Mouse (Mus musculus) limb, embryonic 13.5 days (tissue): ENCODE measurements around the gene Hydin. TPM values are rescaled to one million over a fixed set of nuclear protein-coding genes. Genes with fewer than 3 reads are reported as not detected.

ENCODE experiments used
- ATAC-seq: fragments of 200-750 bp; cut with Nextera tagmentation; 2 replicates; pipeline ENCODE4 v1.8.0; 2017; ENCODE audit warnings: low read depth, moderate number of reproducible peaks, moderate TSS enrichment; ENCODE audit not compliant: low FRiP score
- H3K27ac ChIP-seq: fragments of 300-500 bp; sonication (generic); 2 replicates; pipeline ENCODE4 v1.5.1; 2015; ENCODE audit warnings: inconsistent platforms, mild to moderate bottlenecking, moderate library complexity
- H3K27me3 ChIP-seq: fragments of 300-500 bp; sonication (generic); 2 replicates; pipeline ENCODE4 v1.6.1; 2015; ENCODE audit warnings: mild to moderate bottlenecking, inconsistent platforms
- H3K36me3 ChIP-seq: fragments of 300-500 bp; sonication (generic); 2 replicates; pipeline ENCODE4 v1.6.1; 2015; ENCODE audit warnings: inconsistent platforms, mild to moderate bottlenecking, moderate library complexity
- H3K4me1 ChIP-seq: fragments of 300-500 bp; sonication (generic); 2 replicates; pipeline ENCODE4 v1.6.1; 2015; ENCODE audit warnings: inconsistent platforms
- H3K4me2 ChIP-seq: fragments of 300-500 bp; sonication (generic); replicated peaks from 2 replicates; pipeline ENCODE4 v1.6.1; 2015; ENCODE audit warnings: inconsistent platforms, mild to moderate bottlenecking, moderate library complexity
- H3K4me3 ChIP-seq: fragments of 300-500 bp; sonication (generic); 2 replicates; pipeline ENCODE4 v1.5.1; 2015; ENCODE audit warnings: moderate library complexity, mild to moderate bottlenecking, inconsistent platforms
- H3K9ac ChIP-seq: fragments of 300-500 bp; sonication (generic); 2 replicates; pipeline ENCODE4 v1.6.1; 2015; ENCODE audit warnings: mild to moderate bottlenecking, inconsistent platforms
- H3K9me3 ChIP-seq: fragments of 300-500 bp; sonication (generic); 2 replicates; pipeline ENCODE4 v1.6.1; 2016; ENCODE audit warnings: inconsistent platforms
- WGBS: fragments of 180-500 bp; shearing (Covaris S2); methylation state at CpG from one replicate; pipeline ENCODE4 v1.1.7; 2015; 5-methylcytosine and 5-hydroxymethylcytosine counted together
- polyA plus RNA-seq: library from polyadenylated mRNA; unstranded; fragments of >200 nt; fragmentation: Nextera tagmentation; extraction: Ambion mirVana; gene quantifications from 2 replicates; pipeline ENCODE4 v1.2.1, GENCODE M21; 2015

The Hydin gene
- polyA plus RNA-seq, 1 experiment from 2014 or later = 0.28 TPM

DNA sequence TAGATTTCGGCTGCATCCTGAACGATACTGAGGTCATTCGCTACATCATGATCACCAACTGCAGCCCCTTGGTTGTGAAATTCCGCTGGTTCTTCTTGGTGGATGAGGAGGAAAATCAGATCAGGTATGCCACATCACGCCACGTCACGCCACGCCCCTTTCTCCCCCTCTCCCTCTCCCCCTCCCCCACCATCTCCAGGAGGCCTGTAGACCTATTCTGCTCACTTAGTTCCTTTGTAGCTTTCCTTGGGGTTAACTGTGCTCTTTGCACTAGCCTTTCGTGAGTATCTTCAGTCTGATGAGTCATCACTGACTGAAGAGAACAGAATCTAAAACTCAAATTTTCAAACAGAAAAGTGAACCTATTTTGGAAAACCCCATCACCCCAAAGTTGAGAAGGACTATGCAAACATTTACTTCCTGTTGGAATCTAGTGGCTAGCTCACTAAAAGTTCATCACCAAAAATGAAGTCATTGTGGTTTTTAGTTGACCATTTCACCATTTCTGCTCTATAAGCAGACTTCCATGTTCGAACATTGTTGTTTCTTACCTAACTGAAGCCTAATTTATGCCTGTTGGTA, 195.9 kb downstream of the Hydin start:
- WGBS = 92% methylated on average over 10 of the region's 10 CpGs

DNA sequence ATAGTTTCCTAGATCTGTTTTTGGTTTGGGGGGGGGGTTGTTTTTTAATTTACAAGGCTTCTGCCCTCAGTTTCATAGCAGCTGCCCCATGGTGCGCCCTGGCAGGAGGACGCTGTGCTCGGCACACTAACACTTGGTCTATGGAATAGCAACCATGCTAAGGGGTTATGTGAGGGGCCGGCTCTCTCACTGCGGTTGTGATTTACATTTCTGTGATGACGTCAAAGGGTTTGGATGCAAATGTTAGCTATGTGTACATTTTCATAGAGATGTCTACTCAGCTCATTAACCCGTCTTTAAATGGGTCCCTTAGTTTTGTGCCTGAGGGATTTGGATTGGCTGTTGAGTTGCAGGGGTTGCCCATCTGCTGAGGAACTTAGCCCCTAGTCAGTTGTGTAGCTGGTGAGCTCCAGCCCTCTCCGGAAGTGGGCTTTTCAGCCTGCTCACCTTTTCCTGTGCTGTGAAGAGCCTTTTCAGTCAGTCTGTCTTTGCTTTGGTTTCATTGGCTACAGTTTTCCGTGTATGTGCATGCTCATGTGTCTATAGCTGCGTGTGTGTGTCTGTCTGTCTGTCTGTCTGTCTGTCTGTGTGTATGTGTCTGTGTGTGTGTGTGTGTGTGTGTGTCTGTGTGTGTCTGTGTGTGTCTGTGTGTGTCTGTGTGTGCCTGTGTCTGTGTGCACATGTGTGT, 197.1 kb downstream of the Hydin start:
- no peak for ATAC-seq

More for the DNA sequence above, 195.9 kb downstream of the Hydin start:
- no peak overlapping the region for H3K4me3 ChIP-seq
- ATAC-seq = no peak
- H3K9me3 ChIP-seq = no peaks in the 10 kb centered on the region
- no peaks in the 10 kb centered on the region for H3K27me3 ChIP-seq
- no peak overlapping the region for H3K27ac ChIP-seq
- no peaks in the 10 kb centered on the region for H3K4me1 ChIP-seq
- H3K36me3 ChIP-seq = no peaks in the 10 kb centered on the region
- no peak overlapping the region for H3K9ac ChIP-seq
- no peak overlapping the region for H3K4me2 ChIP-seq

DNA sequence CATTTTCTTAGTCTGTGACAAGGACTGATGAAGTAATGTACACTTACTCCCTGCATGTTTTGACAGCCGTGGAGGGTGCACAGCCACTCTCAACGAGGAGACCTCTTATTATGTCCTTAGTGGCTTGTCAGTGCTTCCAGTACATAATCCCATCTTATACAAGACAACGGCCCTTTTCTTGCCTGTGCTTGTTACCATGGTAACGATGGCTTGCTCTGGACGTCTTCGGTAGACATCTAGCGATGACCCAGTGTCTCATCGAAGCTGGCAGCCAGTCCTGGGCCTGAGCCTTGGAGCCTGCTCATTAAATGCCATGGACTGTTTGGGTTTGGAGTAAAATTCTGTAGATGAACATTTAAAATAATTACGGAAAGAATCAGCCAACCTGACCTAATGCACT, 198.8 kb downstream of the Hydin start:
- no peaks in the 10 kb centered on the region for H3K4me1 ChIP-seq
- no peak overlapping the region for H3K27ac ChIP-seq
- H3K4me3 ChIP-seq = no peak overlapping the region
- no peaks in the 10 kb centered on the region for H3K36me3 ChIP-seq
- H3K27me3 ChIP-seq = no peaks in the 10 kb centered on the region
- no peak overlapping the region for H3K4me2 ChIP-seq
- WGBS = 90% methylated on average over 9 of the region's 9 CpGs
- no peak for ATAC-seq
- no peaks in the 10 kb centered on the region for H3K9me3 ChIP-seq
- H3K9ac ChIP-seq = no peak overlapping the region

More for the DNA sequence above, 197.1 kb downstream of the Hydin start:
- Histone ChIP-seq H3K27me3 (no peaks in the 10 kb centered on the region), H3K4me1 (no peaks in the 10 kb centered on the region), H3K36me3 (no peaks in the 10 kb centered on the region), H3K9me3 (no peaks in the 10 kb centered on the region), H3K4me3 (no peak overlapping the region), H3K27ac (no peak overlapping the region), H3K9ac (no peak overlapping the region), H3K4me2 (no peak overlapping the region)
- 74% methylated on average over 10 of the region's 10 CpGs for WGBS

DNA sequence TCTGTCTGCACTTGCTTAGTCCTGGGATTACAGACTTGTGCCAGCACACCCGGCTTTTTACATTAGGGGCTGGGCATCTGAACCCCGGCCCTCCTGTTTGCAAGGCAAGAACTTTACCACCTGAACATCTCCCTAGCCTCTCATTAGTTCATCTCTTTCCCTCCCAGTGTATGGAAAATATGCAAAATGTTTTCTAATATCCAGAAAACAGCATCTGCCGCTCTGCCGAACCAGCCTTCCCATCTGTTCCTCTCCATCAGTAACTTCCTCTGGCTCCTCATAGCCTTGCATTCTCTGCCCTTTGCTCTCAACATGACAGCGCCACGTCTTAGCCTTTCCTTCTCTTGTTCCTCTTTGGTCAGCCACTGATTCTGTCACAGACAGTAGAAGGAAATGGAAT, 210.5 kb downstream of the Hydin start:
- 74% methylated on average over 6 of the region's 6 CpGs for WGBS
- H3K9me3 ChIP-seq = no peaks in the 10 kb centered on the region
- no peak for ATAC-seq
- H3K4me1 ChIP-seq = peaks cover 2% of the 10 kb centered on the region
- H3K27me3 ChIP-seq = no peaks in the 10 kb centered on the region
- H3K36me3 ChIP-seq = no peaks in the 10 kb centered on the region
- no peak overlapping the region for H3K27ac ChIP-seq
- H3K4me3 ChIP-seq = no peak overlapping the region
- no peak overlapping the region for H3K4me2 ChIP-seq
- H3K9ac ChIP-seq = no peak overlapping the region

DNA sequence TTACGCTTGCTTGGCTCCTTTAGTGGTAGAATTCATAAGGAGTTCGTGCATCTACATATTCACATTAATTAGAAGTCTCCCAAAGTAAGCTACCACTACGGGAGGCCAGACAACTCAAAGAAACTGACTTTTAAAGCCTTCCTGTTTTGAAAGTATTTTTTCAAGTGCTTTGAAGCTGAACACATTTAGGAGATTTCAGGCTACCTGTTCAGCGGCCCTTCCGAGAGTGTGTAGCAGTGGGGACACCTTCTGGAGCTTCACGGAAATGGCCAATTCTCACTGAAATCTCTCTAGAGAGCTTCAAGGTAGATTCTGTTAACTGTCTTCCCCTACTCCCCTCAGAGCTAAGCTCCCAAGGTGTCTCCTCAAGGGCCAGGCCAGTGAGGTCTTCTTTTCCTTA, 211.8 kb downstream of the Hydin start:
- H3K4me2 ChIP-seq = no peak overlapping the region
- no peaks in the 10 kb centered on the region for H3K9me3 ChIP-seq
- no peak overlapping the region for H3K27ac ChIP-seq
- H3K4me3 ChIP-seq = no peak overlapping the region
- WGBS = 33% methylated on average over 6 of the region's 6 CpGs
- peaks cover 9% of the 10 kb centered on the region for H3K4me1 ChIP-seq
- ATAC-seq = no peak
- H3K9ac ChIP-seq = no peak overlapping the region
- H3K36me3 ChIP-seq = no peaks in the 10 kb centered on the region
- no peaks in the 10 kb centered on the region for H3K27me3 ChIP-seq

DNA sequence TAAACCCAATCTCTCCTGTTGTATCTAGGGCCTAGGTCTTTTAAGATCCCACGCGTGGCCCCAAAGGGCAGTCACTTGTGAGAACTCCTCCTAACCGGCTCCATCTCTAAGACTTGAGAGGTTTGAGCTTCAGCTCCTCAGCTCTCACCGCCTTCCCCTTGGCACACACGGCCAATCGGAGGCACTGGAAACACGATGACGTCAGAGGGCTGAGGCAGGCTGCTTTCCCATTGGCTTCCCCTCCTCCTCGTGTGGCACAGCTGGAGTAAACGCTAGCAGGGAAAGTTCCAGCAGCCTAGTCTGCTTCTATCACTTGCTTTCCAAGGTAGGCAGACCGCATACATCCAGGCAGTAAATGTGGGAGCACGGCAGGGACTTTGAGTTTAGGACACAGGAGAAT, 212.6 kb downstream of the Hydin start:
- no peaks in the 10 kb centered on the region for H3K9me3 ChIP-seq
- whole genome bisulfite sequencing = 64% methylated on average over 12 of the region's 12 CpGs
- H3K4me1 ChIP-seq = peaks cover 9% of the 10 kb centered on the region
- H3K4me3 ChIP-seq = no peak overlapping the region
- H3K4me2 ChIP-seq = no peak overlapping the region
- H3K36me3 ChIP-seq = no peaks in the 10 kb centered on the region
- no peaks in the 10 kb centered on the region for H3K27me3 ChIP-seq
- H3K27ac ChIP-seq = no peak overlapping the region
- no peak overlapping the region for H3K9ac ChIP-seq
- ATAC-seq = no peak

DNA sequence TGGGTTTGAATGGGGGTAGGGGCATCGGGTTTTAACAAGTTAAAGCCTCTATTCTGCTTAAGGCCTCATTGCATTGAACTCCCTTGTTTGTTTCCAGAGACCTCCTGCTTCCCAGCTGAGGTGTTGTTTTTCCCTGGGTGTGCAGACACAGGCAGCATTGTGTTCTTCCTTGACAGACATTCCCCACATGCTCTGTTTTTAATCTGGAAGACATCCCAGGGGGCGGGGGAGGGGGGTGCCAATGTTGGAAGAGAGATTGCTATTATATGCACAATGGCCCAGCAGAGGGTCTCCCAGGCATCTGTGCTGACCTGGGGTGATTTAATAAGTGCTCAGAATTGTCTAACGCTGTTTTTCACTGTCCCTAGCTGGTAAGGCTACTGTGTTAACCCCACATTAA, 215.5 kb downstream of the Hydin start:
- no peak for ATAC-seq

DNA sequence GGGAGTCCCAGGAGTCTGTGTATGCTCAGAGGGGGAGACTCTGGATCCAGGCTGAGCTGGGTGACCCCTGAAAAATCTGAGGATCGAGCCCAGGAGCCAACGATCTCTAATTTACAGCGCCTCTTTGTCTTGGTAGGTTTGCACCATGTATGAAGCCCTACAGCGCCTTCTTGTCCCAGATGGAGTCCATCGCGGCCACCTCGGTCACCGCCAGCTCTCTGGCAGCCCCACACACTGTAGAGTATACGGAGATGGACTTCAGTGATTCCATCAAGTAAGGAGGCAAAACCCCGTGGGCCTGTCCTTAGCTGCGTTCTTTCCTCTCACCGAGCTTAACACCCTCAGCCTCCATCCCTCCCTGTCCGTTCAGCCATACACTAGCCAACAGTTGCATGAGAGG, 218.5 kb downstream of the Hydin start:
- Histone ChIP-seq H3K27me3 (no peaks in the 10 kb centered on the region), H3K27ac (no peak overlapping the region), H3K4me3 (no peak overlapping the region), H3K4me1 (peaks cover 9% of the 10 kb centered on the region), H3K9me3 (no peaks in the 10 kb centered on the region), H3K4me2 (no peak overlapping the region), H3K36me3 (no peaks in the 10 kb centered on the region), H3K9ac (no peak overlapping the region)
- WGBS = 90% methylated on average over 13 of the region's 13 CpGs
- no peak for ATAC-seq

More for the DNA sequence above, 215.5 kb downstream of the Hydin start:
- Histone ChIP-seq H3K36me3 (no peaks in the 10 kb centered on the region), H3K4me1 (peaks cover 9% of the 10 kb centered on the region), H3K9me3 (no peaks in the 10 kb centered on the region), H3K27ac (no peak overlapping the region), H3K4me2 (no peak overlapping the region), H3K4me3 (no peak overlapping the region), H3K9ac (no peak overlapping the region), H3K27me3 (no peaks in the 10 kb centered on the region)
- 28% methylated on average over 3 of the region's 3 CpGs for WGBS

DNA sequence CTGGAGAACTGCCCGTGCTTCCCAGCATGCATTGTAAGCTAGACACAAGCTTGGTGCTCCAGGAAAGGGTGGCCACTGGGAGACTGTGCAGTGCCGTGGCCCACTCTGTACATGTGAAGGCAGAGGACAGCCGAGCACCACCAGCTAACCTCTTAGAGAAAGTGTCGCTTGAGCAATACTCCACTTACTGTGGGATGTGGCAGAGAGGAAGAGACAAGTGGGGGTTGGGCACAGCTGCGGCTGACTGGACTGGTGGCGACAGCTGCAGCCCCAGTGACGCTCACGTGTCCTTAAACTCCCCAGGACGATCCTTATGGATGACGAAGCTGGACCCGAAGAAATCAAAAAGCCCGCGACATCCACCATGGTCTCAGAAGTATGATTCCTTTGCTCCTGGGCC, 219.2 kb downstream of the Hydin start:
- no peak overlapping the region for H3K9ac ChIP-seq
- H3K36me3 ChIP-seq = no peaks in the 10 kb centered on the region
- peaks cover 9% of the 10 kb centered on the region for H3K4me1 ChIP-seq
- H3K4me3 ChIP-seq = no peak overlapping the region
- no peaks in the 10 kb centered on the region for H3K27me3 ChIP-seq
- ATAC-seq = no peak
- no peaks in the 10 kb centered on the region for H3K9me3 ChIP-seq
- WGBS = 75% methylated on average over 13 of the region's 13 CpGs
- no peak overlapping the region for H3K4me2 ChIP-seq
- H3K27ac ChIP-seq = no peak overlapping the region

DNA sequence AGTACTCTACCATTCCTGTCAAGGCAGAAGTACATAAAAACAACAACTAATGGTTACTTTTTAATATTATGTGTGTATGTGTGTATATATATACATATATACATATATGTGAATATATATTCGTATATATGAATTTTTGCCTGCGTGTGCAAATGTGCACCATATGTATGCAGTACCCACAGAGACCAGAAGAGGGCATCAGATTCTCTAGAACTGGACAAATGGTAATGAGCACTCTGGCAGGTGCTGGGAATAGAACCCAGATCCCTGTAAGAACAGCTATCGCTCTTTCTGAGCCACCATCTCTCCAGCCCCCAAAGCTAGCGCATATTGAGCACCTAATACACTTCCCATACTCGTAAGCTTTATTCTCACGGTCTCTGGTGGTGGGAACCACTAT, 220.9 kb downstream of the Hydin start:
- ATAC-seq = no peak
- no peak overlapping the region for H3K27ac ChIP-seq
- no peaks in the 10 kb centered on the region for H3K9me3 ChIP-seq
- WGBS = 95% methylated on average over 6 of the region's 6 CpGs
- H3K4me1 ChIP-seq = peaks cover 4% of the 10 kb centered on the region
- H3K27me3 ChIP-seq = no peaks in the 10 kb centered on the region
- H3K4me2 ChIP-seq = no peak overlapping the region
- no peaks in the 10 kb centered on the region for H3K36me3 ChIP-seq
- H3K9ac ChIP-seq = no peak overlapping the region
- H3K4me3 ChIP-seq = no peak overlapping the region

DNA sequence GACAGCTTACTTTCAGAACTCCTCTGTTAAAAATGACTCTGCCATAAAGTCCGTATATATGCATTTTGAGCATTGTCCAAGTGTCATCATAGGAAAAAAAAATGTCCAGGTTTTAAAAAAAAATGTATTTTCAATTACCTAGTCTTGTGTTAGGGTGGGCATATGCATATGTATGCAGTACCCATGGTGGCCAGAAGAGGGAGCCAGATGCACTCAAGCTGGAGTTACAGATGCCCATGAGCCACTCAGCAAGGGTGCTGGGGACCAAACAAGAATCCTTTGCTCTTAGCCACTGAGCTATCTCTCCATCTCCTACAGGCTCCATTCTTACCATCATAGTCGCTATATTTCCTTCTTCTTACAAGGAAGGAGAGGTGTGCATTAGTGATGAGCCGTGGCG, 222.6 kb downstream of the Hydin start:
- Histone ChIP-seq H3K9ac (no peak overlapping the region), H3K4me2 (no peak overlapping the region), H3K27ac (no peak overlapping the region), H3K4me3 (no peak overlapping the region), H3K27me3 (no peaks in the 10 kb centered on the region), H3K9me3 (no peaks in the 10 kb centered on the region), H3K4me1 (no peaks in the 10 kb centered on the region), H3K36me3 (no peaks in the 10 kb centered on the region)
- ATAC-seq = no peak
- WGBS = 75% methylated on average over 4 of the region's 4 CpGs

DNA sequence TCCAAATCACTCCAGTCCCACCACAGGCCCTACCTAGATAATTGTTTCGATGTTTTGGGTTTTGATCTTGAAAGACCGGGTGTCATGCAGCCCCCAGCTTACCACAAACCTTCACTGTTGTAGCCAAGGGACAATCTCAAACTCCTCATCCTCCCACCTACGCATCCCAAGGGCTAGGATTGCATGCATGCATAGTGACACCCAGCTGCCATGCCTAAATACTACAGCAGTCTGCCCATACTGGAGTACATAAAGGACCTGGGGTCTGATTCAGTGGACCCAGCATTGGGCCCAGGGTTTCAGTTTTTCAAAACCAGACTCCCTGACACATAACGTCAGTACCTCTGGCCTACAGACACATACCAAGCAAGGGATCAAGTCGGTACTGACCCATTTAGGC, 224.3 kb downstream of the Hydin start:
- no peak overlapping the region for H3K27ac ChIP-seq
- no peak for ATAC-seq

DNA sequence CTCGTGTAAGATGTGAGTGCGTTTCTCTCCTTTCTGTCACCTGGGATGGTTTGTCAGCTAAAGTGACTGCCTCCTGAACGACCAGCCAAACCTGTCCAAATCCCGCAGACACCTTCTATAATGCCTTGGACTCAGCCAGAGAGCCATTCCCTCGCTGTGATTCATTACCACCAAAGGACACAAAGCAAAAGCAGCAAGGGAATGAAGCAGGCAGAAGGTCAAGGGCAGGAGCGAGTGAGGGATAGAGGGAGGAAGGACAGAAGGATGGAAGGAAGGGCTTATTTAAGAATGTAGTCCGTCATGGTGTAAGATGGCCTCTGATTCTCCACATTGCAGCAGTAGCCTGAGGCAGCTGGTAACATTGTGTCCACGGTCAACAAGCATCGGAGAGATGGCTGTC, 229.5 kb downstream of the Hydin start:
- H3K9me3 ChIP-seq = no peaks in the 10 kb centered on the region
- no peak overlapping the region for H3K4me3 ChIP-seq
- H3K27ac ChIP-seq = no peak overlapping the region
- H3K9ac ChIP-seq = no peak overlapping the region
- no peaks in the 10 kb centered on the region for H3K36me3 ChIP-seq
- no peaks in the 10 kb centered on the region for H3K4me1 ChIP-seq
- no peak for ATAC-seq
- no peaks in the 10 kb centered on the region for H3K27me3 ChIP-seq
- H3K4me2 ChIP-seq = no peak overlapping the region
- 74% methylated on average over 9 of the region's 9 CpGs for WGBS

More for the DNA sequence above, 224.3 kb downstream of the Hydin start:
- Histone ChIP-seq H3K4me1 (no peaks in the 10 kb centered on the region), H3K36me3 (no peaks in the 10 kb centered on the region), H3K4me3 (no peak overlapping the region), H3K9ac (no peak overlapping the region), H3K9me3 (no peaks in the 10 kb centered on the region), H3K4me2 (no peak overlapping the region), H3K27me3 (no peaks in the 10 kb centered on the region)
- whole genome bisulfite sequencing = 87% methylated on average over 5 of the region's 5 CpGs
